Mouse (Mus musculus) heart, postnatal 0 days (tissue): ENCODE measurements around the gene Thrap3. TPM values are rescaled to one million over a fixed set of nuclear protein-coding genes. Genes with fewer than 3 reads are reported as not detected.

ENCODE experiments used
- ATAC-seq: fragments of 200-750 bp; cut with Nextera tagmentation; 2 replicates; pipeline ENCODE4 v1.8.0; 2017; ENCODE audit warnings: low read depth, moderate number of reproducible peaks, moderate library complexity; ENCODE audit not compliant: insufficient read depth
- DNase-seq: peaks from one replicate; pipeline ENCODE4 v3.0.0-alpha.2; 2016; ENCODE audit warnings: low spot score
- H3K27ac ChIP-seq: fragments of 300-500 bp; sonication (generic); 2 replicates; pipeline ENCODE4 v1.5.1; 2014; ENCODE audit warnings: low read depth, mild to moderate bottlenecking
- H3K27me3 ChIP-seq: fragments of 300-500 bp; sonication (generic); 2 replicates; pipeline ENCODE4 v1.6.1; 2014; ENCODE audit warnings: low read length, mixed read lengths; ENCODE audit not compliant: control insufficient read depth, insufficient read depth
- H3K36me3 ChIP-seq: fragments of 300-500 bp; sonication (generic); replicated peaks from 2 replicates; pipeline ENCODE4 v1.6.1; 2014; ENCODE audit warnings: low read length, mixed read lengths; ENCODE audit not compliant: control insufficient read depth, insufficient read depth
- H3K4me1 ChIP-seq: fragments of 300-500 bp; sonication (generic); 2 replicates; pipeline ENCODE4 v1.6.1; 2014; ENCODE audit warnings: antibody characterized with exemption; ENCODE audit not compliant: control insufficient read depth, insufficient read depth
- H3K4me2 ChIP-seq: fragments of 300-500 bp; sonication (generic); 2 replicates; pipeline ENCODE4 v1.6.1; 2014; ENCODE audit warnings: low read depth, mild to moderate bottlenecking, low read length, moderate library complexity
- H3K4me3 ChIP-seq: fragments of 300-500 bp; sonication (generic); 2 replicates; pipeline ENCODE4 v1.5.1; 2014; ENCODE audit warnings: low read depth, low read length
- H3K9ac ChIP-seq: fragments of 300-500 bp; sonication (generic); replicated peaks from 2 replicates; pipeline ENCODE4 v1.6.1; 2014; ENCODE audit warnings: low read depth, low read length, mixed read lengths
- H3K9me3 ChIP-seq: fragments of 300-500 bp; sonication (generic); replicated peaks from 2 replicates; pipeline ENCODE4 v1.6.1; 2016; ENCODE audit warnings: low read length; ENCODE audit not compliant: control insufficient read depth
- CTCF ChIP-seq: IDR thresholded peaks from 2 replicates; pipeline ENCODE4 v1.5.1; 2016; ENCODE audit warnings: antibody characterized with exemption, control low read depth, low read depth
- EP300 ChIP-seq: IDR thresholded peaks from 2 replicates; pipeline ENCODE4 v1.6.1; 2016; ENCODE audit warnings: antibody characterized with exemption, low read depth
- WGBS: fragments of 180-500 bp; shearing (Covaris S2); extraction: QIAGEN DNeasy Blood & Tissue Kit; methylation state at CpG from one replicate; pipeline ENCODE4 v1.1.7; 2014; 5-methylcytosine and 5-hydroxymethylcytosine counted together
- polyA plus RNA-seq: library from polyadenylated mRNA; unstranded; fragments of >200 nt; fragmentation: Nextera tagmentation; extraction: Ambion mirVana; gene quantifications from 2 replicates; pipeline ENCODE4 v1.2.1, GENCODE M21; 2015
- total RNA-seq: library from RNA; depleted of rRNA; stranded (reverse); fragments of >200 nt; gene quantifications from 2 replicates; pipeline ENCODE4 v1.2.3, GENCODE M21; 2014; ENCODE audit warnings: low replicate concordance; rRNA removed

Thrap3 gene
- total RNA-seq, result 84.1 and 121 TPM in 2 replicates
- 86.1 and 96.7 TPM in 2 replicates for polyA plus RNA-seq

DNA sequence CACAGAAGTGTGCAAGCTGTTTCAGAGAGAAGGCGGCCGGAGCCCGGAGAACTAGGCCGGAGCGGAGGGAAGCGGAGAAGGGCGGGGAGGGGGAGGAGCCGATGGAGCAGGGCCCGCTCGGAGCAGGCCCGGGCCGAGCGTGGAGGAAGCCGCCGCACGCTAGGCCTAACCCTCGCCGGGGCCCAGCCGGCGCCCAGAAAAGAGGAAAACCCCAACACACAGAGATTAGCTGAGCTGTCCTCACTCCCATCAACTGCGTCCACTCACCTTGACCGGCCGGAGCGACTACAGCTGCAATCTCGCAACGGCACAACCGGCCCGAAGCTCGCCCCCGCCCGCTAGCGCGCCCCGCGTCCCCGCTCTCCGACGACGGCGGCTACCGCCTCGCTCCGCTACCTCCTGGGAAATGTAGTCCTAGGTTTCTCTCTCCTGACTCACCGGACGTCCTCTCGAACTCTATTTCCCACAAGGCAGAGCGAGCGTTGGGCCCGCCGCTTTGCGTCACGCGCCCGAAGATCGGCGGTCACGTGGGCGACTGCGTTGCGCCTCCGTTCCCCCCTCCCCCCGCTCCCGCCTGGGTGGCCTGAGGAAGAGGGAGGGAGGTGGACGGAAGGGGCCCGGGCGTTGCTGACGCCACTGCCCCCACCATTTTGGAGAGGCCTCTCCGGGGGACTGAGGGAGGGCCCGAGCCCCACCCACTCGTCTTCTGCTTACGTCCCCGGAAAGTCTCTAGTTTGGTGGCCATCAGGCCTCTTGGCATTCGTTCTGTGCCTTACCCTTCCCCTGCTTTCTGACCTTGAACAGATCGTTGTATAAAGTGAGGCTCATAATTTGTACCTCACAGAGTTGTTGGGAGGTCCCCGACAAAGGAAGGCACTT lies at the start of gene Thrap3:
Gene Thrap3 (minus strand): TSS at position 458 of the 879 bp plus-strand sequence.
- H3K9me3 ChIP-seq, result no peaks in the 10 kb centered on the region
- H3K4me3 ChIP-seq, result peak within 1 kb of the TSS; percentile 76
- peak within 1 kb of the TSS; percentile 84 for H3K9ac ChIP-seq
- H3K36me3 ChIP-seq, result no peaks in the 10 kb centered on the region
- peak within 1 kb of the TSS; percentile 99 for H3K27ac ChIP-seq
- ATAC-seq (peak; percentile 96), DNase-seq (peak; percentile 100)
- peaks cover 34% of the 10 kb centered on the region for H3K4me1 ChIP-seq
- H3K4me2 ChIP-seq, result peak within 1 kb of the TSS; percentile 78
- under 1% methylated on average over 66 of the region's 75 CpGs for WGBS
- H3K27me3 ChIP-seq, result no peaks in the 10 kb centered on the region
- peak; percentile 95 for TF ChIP-seq EP300
- no peak for TF ChIP-seq CTCF

DNA sequence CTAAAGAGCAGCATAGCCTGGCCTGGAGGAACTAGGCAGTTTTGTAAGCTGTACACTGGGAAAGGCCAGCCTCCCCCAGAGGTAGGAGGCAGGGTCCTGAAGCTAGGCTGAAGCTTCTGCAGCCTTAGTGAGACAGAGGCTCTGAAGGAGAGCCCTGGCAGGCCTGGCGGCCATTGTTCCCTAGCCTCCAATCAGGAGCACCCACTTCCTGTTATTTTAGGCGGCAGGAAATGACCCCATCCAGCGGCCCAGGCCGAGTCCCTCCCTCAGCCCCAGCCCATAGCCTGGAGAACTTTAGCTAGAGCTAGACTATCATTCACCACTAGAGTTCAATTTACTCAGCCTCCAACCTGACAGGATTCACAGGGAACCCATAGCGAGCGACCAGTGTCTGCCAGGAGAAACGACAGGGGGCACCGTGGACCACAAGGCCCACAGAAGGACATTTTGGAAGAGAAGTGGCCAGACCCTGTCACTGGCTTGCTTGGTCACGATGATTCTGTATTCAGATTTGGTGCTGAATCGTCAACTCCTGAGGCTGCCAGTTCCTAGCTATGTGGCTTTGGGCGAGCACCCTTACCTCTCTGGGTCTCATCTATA lies 49.2 kb upstream of the Thrap3 start:
- peak overlapping the region; percentile 81 for H3K27ac ChIP-seq
- H3K9ac ChIP-seq, result peak overlapping the region; percentile 22; the same call in 1 of the 2 replicates
- H3K4me3 ChIP-seq, result no peak overlapping the region
- ATAC-seq (0 out of 2 replicates have a peak, but pooled peaks have one; percentile 5), DNase-seq (peak; percentile 77)
- no peaks in the 10 kb centered on the region for H3K9me3 ChIP-seq
- no peak for TF ChIP-seq CTCF
- TF ChIP-seq EP300, result no peak
- peaks cover 8% of the 10 kb centered on the region; the same call in 1 of the 2 replicates for H3K36me3 ChIP-seq
- H3K4me1 ChIP-seq, result peaks cover 52% of the 10 kb centered on the region
- H3K4me2 ChIP-seq, result peak overlapping the region; percentile 45
- WGBS, result 54% methylated on average over 11 of the region's 11 CpGs
- H3K27me3 ChIP-seq, result no peaks in the 10 kb centered on the region

DNA sequence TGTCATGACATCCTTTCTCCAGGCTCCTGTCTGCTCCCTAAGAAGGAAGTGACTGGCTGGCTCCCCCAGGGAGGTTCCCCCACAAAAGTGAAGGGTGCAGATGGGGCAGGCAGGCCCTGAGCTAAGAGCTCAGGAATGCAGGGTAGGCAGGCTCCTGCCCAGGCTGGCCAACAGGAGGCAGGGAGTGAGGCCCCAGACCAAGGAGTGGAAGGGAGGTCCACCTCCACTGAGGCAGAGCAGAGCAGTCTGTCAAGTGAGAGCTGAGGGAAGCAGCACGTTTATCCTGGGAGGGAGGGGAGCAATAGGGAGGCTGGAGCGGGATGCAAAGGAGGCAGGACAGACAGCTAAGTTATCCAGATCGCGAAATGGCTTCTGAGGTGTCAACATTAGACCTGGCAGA lies 48.1 kb upstream of the Thrap3 start:
- H3K4me1 ChIP-seq, result peaks cover 52% of the 10 kb centered on the region

DNA sequence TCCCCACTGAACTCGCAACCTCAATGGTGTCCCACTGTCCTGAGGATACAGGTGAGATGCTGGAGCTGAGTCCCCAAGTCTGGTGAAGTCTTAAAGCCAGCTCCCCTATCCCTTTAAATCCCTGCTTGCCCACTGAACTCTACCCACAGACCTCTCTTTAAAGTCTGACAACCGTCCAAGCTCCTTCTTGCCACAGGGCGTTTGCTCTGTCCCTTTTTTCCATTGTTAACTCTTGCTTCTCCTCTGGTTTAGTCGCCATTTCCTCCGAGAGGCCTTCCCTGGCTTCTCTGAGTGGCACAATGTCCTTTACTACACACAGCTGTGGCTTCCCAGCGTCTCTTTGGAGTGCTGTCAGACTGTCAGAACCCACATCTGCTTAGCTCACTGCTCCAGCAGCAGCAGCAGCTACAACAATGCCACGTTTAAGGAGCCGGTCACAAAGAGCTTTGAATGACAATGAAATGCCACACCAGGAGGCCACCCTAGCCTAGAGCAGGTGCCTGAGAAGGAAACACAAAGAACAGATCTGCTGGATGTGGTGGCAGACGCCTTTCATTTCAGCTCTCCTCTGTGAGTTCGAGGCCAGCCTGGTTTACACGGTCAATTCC lies 45.8 kb upstream of the Thrap3 start:
- WGBS, result 29% methylated on average over 11 of the region's 11 CpGs
- DNase-seq, result no peak
- Histone ChIP-seq H3K9ac (0 out of 2 replicates have a peak overlapping the region, but pooled peaks have one; percentile 1), H3K9me3 (no peaks in the 10 kb centered on the region), H3K4me2 (no peak overlapping the region), H3K4me3 (no peak overlapping the region), H3K36me3 (peaks cover 17% of the 10 kb centered on the region; the same call in 1 of the 2 replicates), H3K27me3 (no peaks in the 10 kb centered on the region), H3K27ac (no peak overlapping the region; the same call in 1 of the 2 replicates), H3K4me1 (peaks cover 44% of the 10 kb centered on the region)
- no peak for ATAC-seq
- TF ChIP-seq CTCF (no peak), EP300 (no peak)

More for the DNA sequence above, 48.1 kb upstream of the Thrap3 start:
- Histone ChIP-seq H3K9me3 (no peaks in the 10 kb centered on the region), H3K27ac (peak overlapping the region; percentile 81), H3K4me3 (no peak overlapping the region), H3K36me3 (peaks cover 15% of the 10 kb centered on the region; the same call in 1 of the 2 replicates), H3K4me2 (no peak overlapping the region), H3K9ac (0 out of 2 replicates have a peak overlapping the region, but pooled peaks have one; percentile 9), H3K27me3 (no peaks in the 10 kb centered on the region)
- DNase-seq, result no peak
- TF ChIP-seq CTCF (0 out of 2 replicates have a peak, but pooled peaks have one; percentile 10), EP300 (no peak)
- ATAC-seq, result no peak
- 18% methylated on average over 4 of the region's 4 CpGs for WGBS

DNA sequence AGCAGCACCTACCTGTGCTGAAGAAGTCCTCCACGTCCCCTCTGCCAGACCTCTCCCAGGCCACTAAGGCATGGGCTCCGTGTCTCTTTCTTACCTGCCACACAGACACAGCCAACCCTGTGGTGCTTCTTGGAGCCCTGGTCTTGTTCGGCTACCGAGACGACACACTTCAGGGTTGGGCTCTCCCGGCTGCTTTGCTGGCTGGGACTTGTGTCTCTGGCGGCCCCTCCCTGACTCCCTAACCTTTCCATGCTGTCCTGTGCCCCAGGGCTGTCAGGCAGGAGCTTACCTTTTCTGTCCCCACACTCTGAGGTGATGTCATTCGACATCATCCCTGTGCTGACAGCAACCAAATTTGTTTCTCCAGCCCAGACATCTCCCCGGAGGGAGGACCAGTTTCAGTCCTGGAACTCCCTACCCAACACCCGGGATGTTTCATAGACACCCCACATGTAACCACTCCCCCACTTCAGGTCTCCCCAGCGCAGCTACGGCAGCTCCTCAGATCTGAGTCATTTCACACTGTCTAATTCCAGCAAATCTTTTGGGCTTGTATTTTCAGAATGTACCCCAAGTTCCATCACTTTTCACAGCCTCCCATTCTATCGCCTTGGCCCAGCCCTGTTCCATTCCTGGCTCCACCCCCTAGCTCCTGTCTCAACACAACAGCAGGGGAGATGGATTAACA lies 43.8 kb upstream of the Thrap3 start:
- Histone ChIP-seq H3K36me3 (peaks cover 27% of the 10 kb centered on the region), H3K9ac (no peak overlapping the region), H3K4me2 (no peak overlapping the region), H3K4me1 (peaks cover 43% of the 10 kb centered on the region), H3K27me3 (no peaks in the 10 kb centered on the region), H3K4me3 (no peak overlapping the region), H3K27ac (no peak overlapping the region), H3K9me3 (no peaks in the 10 kb centered on the region)
- DNase-seq, result no peak
- no peak for ATAC-seq
- WGBS, result 57% methylated on average over 13 of the region's 13 CpGs
- TF ChIP-seq CTCF (no peak), EP300 (no peak)
